Mouse (Mus musculus) heart, postnatal 4 days (tissue): ENCODE results near the gene Epb41l4b. TPM values are rescaled to one million over a fixed set of nuclear protein-coding genes. Genes with fewer than 3 reads are reported as not detected.

ENCODE experiments used
- total RNA-seq, 2 experiments: library from RNA; stranded (reverse); gene quantifications; 2 replicates each; pipeline ENCODE4 v1.2.3; 2021

Epb41l4b gene
- total RNA-seq, 2 experiments from 2014 or later: 4.9 to 5.4 TPM

Other genes with a start within 250 kb of the Epb41l4b start
- gene Tmem245, start 196.0 kb downstream of the Epb41l4b start, total RNA-seq: 10 to 100 TPM; 68.3 to 71.7 TPM
- gene Frrs1l, start 153.0 kb downstream of the Epb41l4b start, total RNA-seq: under 1 TPM; 0.07 to 0.16 TPM
- 10 to 100 TPM; 12.9 to 14.5 TPM for gene Ptpn3, start 158.4 kb upstream of the Epb41l4b start, total RNA-seq